Mouse (Mus musculus): ENCODE data around the gene Shkbp1.

GRCm38 (mm10) chr7:27375274-27375673, 19.5 kb upstream of the Shkbp1 start:
- TF ChIP-seq EP300 (IDR thresholded peaks at IDR 0.05; ENCODE audit: insufficient read depth, low read depth, low read length) (no peak), POLR2A (IDR thresholded peaks at IDR 0.05; ENCODE audit: insufficient read depth, low read length) (no peak)

Measured in ES-Bruce4 (cell line).